Comparison of ENCODE assay signal across 8 mouse cellular contexts in genomic region chr3:94502243-94502642, GRCm38 (mm10). TPM values are rescaled to one million over a fixed set of nuclear protein-coding genes. Genes with fewer than 3 reads are reported as not detected.
DNase-seq lines count a peak whose midpoint lies in the region; ATAC-seq and TF ChIP-seq lines count a peak whose summit lies in the region.

No protein-coding gene starts in this region.

- peak; percentile 24 for DNase-seq in CD4-positive, CD25-positive, alpha-beta regulatory T cell, adult 2 months (ENCODE audit: low read depth, low spot score)
- peak; percentile 15 for DNase-seq in liver, adult 2 months (ENCODE audit: extremely low read depth, low read depth, low spot score)
- no peak for DNase-seq in liver, embryonic 11.5 days (ENCODE audit: low spot score)
- DNase-seq in embryo, embryonic 9.5 days (ENCODE audit: extremely low spot score): peak; percentile 27
- peak; percentile 10 to 49 for DNase-seq in kidney, postnatal 36 days
- DNase-seq in spleen, postnatal 36 days (ENCODE audit: low spot score in 2 of 2): no peak

- TF ChIP-seq CTCF in liver, adult 2 months (IDR thresholded peaks at IDR 0.05; ENCODE audit: low read depth, low read length): peak; percentile 55
- TF ChIP-seq CTCF in small intestine, adult 2 months (IDR thresholded peaks at IDR 0.05; ENCODE audit: extremely low read depth, insufficient read length, insufficient replicate concordance, low read depth, low read length): peak; percentile 9; the same call in 1 of the 2 replicates

- no peaks in the 10 kb centered on the region for H3K4me1 ChIP-seq in liver, adult 2 months (ENCODE audit: control insufficient read depth, insufficient read depth, low read length)
- H3K4me1 ChIP-seq in liver, embryonic 11.5 days (replicated peaks; ENCODE audit: control insufficient read depth, insufficient read depth, low read length): no peaks in the 10 kb centered on the region
- H3K4me1 ChIP-seq in small intestine, adult 2 months (ENCODE audit: control insufficient read depth, insufficient read depth, insufficient read length, low read length): no peaks in the 10 kb centered on the region

- no peaks in the 10 kb centered on the region for H3K79me2 ChIP-seq in liver, adult 2 months (ENCODE audit: control insufficient read depth, insufficient read depth, low read length)

- ATAC-seq in CD4-positive, CD25-positive, alpha-beta regulatory T cell, adult 4 months: no peak
- ATAC-seq in liver, embryonic 11.5 days (replicated peaks; ENCODE audit: low FRiP score): no peak

- WGBS in liver, adult 2 months: 85% methylated on average over 3 of the region's 3 CpGs
- WGBS in liver, embryonic 11.5 days: 75% methylated on average over 3 of the region's 3 CpGs
- WGBS in small intestine, adult 2 months: 75% methylated on average over 3 of the region's 3 CpGs

- H3K4me3 ChIP-seq in liver, adult 2 months (ENCODE audit: insufficient read depth, low read depth, low read length): no peak overlapping the region
- no peak overlapping the region for H3K4me3 ChIP-seq in liver, embryonic 11.5 days (ENCODE audit: low read depth, low read length)
- no peak overlapping the region for H3K4me3 ChIP-seq in small intestine, adult 2 months (ENCODE audit: low read depth, low read length)

- TF ChIP-seq POLR2A in liver, adult 2 months (IDR thresholded peaks at IDR 0.05; ENCODE audit: extremely low read depth, insufficient read depth, low read length): no peak
- no peak for TF ChIP-seq POLR2A in small intestine, adult 2 months (IDR thresholded peaks at IDR 0.05; ENCODE audit: low read depth, low read length)

- peaks cover 21% of the 10 kb centered on the region for H3K36me3 ChIP-seq in liver, adult 2 months (ENCODE audit: control insufficient read depth, insufficient read depth, low read length)
- peaks cover 4% of the 10 kb centered on the region; the same call in 1 of the 2 replicates for H3K36me3 ChIP-seq in liver, embryonic 11.5 days (ENCODE audit: control insufficient read depth, insufficient read depth, low read length)
- H3K36me3 ChIP-seq in small intestine, adult 2 months (ENCODE audit: control insufficient read depth, insufficient read depth, low read length): peaks cover 19% of the 10 kb centered on the region

- H3K9me3 ChIP-seq in liver, embryonic 11.5 days (ENCODE audit: control insufficient read depth, low read length): no peaks in the 10 kb centered on the region

- H3K27me3 ChIP-seq in liver, adult 2 months (ENCODE audit: control insufficient read depth, insufficient read depth, low read length): no peaks in the 10 kb centered on the region
- no peaks in the 10 kb centered on the region for H3K27me3 ChIP-seq in liver, embryonic 11.5 days (replicated peaks; ENCODE audit: control insufficient read depth, insufficient read depth, low read length)
- no peaks in the 10 kb centered on the region for H3K27me3 ChIP-seq in small intestine, adult 2 months (ENCODE audit: control insufficient read depth, insufficient read depth, low read length)

- no peak overlapping the region for H3K9ac ChIP-seq in liver, adult 2 months (ENCODE audit: low read depth, low read length)
- no peak overlapping the region for H3K9ac ChIP-seq in liver, embryonic 11.5 days (ENCODE audit: low read depth, low read length)

- H3K27ac ChIP-seq in liver, adult 2 months (replicated peaks; ENCODE audit: insufficient read depth, low read depth, low read length): no peak overlapping the region
- H3K27ac ChIP-seq in liver, embryonic 11.5 days (ENCODE audit: low read depth, low read length): no peak overlapping the region
- H3K27ac ChIP-seq in small intestine, adult 2 months (ENCODE audit: insufficient read depth, low read depth, low read length): no peak overlapping the region

- H3K4me2 ChIP-seq in liver, embryonic 11.5 days: no peak overlapping the region

RNA-seq across cellular contexts. Expression of gene Riiad1, which starts 22.1 kb away (rescaled TPM):
- polyA plus RNA-seq in CD4-positive, CD25-positive, alpha-beta regulatory T cell, adult 4 months (2017; shearing (Covaris generic)): 1 to 10 TPM in 1 of 2 experiments, not detected in 1; 1.4 TPM
- total RNA-seq in liver, adult 2 months (2014; rRNA removed): not detected in 2 replicates
- not detected in 2 replicates for polyA plus RNA-seq in liver, adult 2 months (2012; rRNA removed)
- polyA plus RNA-seq in liver, embryonic 11.5 days (2014; fragmentation: Nextera tagmentation; extraction: Ambion mirVana): 0.53 TPM in 1 of 2 replicates, not detected in the other
- 0.23 TPM in 1 of 2 replicates, not detected in the other for polyA plus RNA-seq in small intestine, adult 2 months (2012; rRNA removed)

RNA-seq across cellular contexts. Expression of gene Celf3, which starts 24.1 kb away (rescaled TPM):
- polyA plus RNA-seq in CD4-positive, CD25-positive, alpha-beta regulatory T cell, adult 4 months (2017; shearing (Covaris generic)): 1 to 10 TPM in 1 of 2 experiments, under 1 TPM in 1; 0.55 to 1.8 TPM
- not detected in 2 replicates for total RNA-seq in liver, adult 2 months (2014; rRNA removed)
- 0.05 TPM in 1 of 2 replicates, not detected in the other for polyA plus RNA-seq in liver, adult 2 months (2012; rRNA removed)
- polyA plus RNA-seq in liver, embryonic 11.5 days (2014; fragmentation: Nextera tagmentation; extraction: Ambion mirVana): 2.9 and 3.8 TPM in 2 replicates
- 12.1 and 26.1 TPM in 2 replicates for polyA plus RNA-seq in small intestine, adult 2 months (2012; rRNA removed)

RNA-seq across cellular contexts. Expression of gene Oaz3, which starts 58.5 kb away (rescaled TPM):
- under 1 TPM in 1 of 2 experiments, not detected in 1; 0.94 TPM for polyA plus RNA-seq in CD4-positive, CD25-positive, alpha-beta regulatory T cell, adult 4 months (2017; shearing (Covaris generic))
- 0.37 TPM in 1 of 2 replicates, not detected in the other for total RNA-seq in liver, adult 2 months (2014; rRNA removed)
- 0.15 and 0.43 TPM in 2 replicates for polyA plus RNA-seq in liver, adult 2 months (2012; rRNA removed)
- polyA plus RNA-seq in liver, embryonic 11.5 days (2014; fragmentation: Nextera tagmentation; extraction: Ambion mirVana): 0.51 and 0.53 TPM in 2 replicates
- polyA plus RNA-seq in small intestine, adult 2 months (2012; rRNA removed): not detected in 2 replicates

RNA-seq across cellular contexts. Expression of gene Mrpl9, which starts 59.1 kb away (rescaled TPM):
- polyA plus RNA-seq in CD4-positive, CD25-positive, alpha-beta regulatory T cell, adult 4 months (2017; shearing (Covaris generic)): 10 to 100 TPM; 47.2 to 47.6 TPM
- total RNA-seq in liver, adult 2 months (2014; rRNA removed): 44.6 and 45.9 TPM in 2 replicates
- polyA plus RNA-seq in liver, adult 2 months (2012; rRNA removed): 31.1 and 31.8 TPM in 2 replicates
- polyA plus RNA-seq in liver, embryonic 11.5 days (2014; fragmentation: Nextera tagmentation; extraction: Ambion mirVana): 84.9 and 87.3 TPM in 2 replicates
- 17.3 and 20.6 TPM in 2 replicates for polyA plus RNA-seq in small intestine, adult 2 months (2012; rRNA removed)

Comparison
In these comparisons a context has a peak if more than half of its experiments do, and no peak if none do; other contexts are left out.
1. DNase-seq: peak in CD4-positive, CD25-positive, alpha-beta regulatory T cell, adult 2 months (single experiment), liver, adult 2 months (single experiment), embryo, embryonic 9.5 days (single experiment) and kidney, postnatal 36 days (2 of 2); none in liver, embryonic 11.5 days (single experiment) and spleen, postnatal 36 days (0 of 2).